Mouse (Mus musculus) embryonic facial prominence, embryonic 10.5 days (tissue): ENCODE measurements at regions not wholly inside any gene's neighbourhood (a gene's known extent, or its start where the extent isn't known, plus 50 kb on each side); places are given as distances from the start of the nearest gene placed in this dataset.
A peak's percentile ranks its signal among the peaks of the same experiment; 100 is the strongest.
"Not testable (repeated sequence)": the region's sequence is repeated elsewhere in the genome, so short reads cannot be mapped to it uniquely, and the experiment has no call there.

Experiments used
- DNase-seq: peaks from one replicate; pipeline ENCODE4 v3.0.0-alpha.2; 2017; ENCODE audit warnings: low spot score
- H3K27ac ChIP-seq: fragments of 300-500 bp; sonication (generic); replicated peaks from 2 replicates; pipeline ENCODE4 v1.5.1; 2016; ENCODE audit warnings: mild to moderate bottlenecking
- H3K27me3 ChIP-seq: fragments of 300-500 bp; sonication (generic); replicated peaks from 2 replicates; pipeline ENCODE4 v1.6.1; 2016; ENCODE audit warnings: low read depth, mild to moderate bottlenecking; ENCODE audit not compliant: poor library complexity, severe bottlenecking
- H3K36me3 ChIP-seq: fragments of 300-500 bp; sonication (generic); replicated peaks from 2 replicates; pipeline ENCODE4 v1.6.1; 2016; ENCODE audit warnings: mild to moderate bottlenecking, moderate library complexity
- H3K4me1 ChIP-seq: fragments of 300-500 bp; sonication (generic); 2 replicates; pipeline ENCODE4 v1.6.1; 2016
- H3K4me3 ChIP-seq: fragments of 300-500 bp; sonication (generic); 2 replicates; pipeline ENCODE4 v1.5.1; 2016; ENCODE audit warnings: mild to moderate bottlenecking, moderate library complexity
- H3K9me3 ChIP-seq: fragments of 300-500 bp; sonication (generic); 2 replicates; pipeline ENCODE4 v1.6.1; 2016; ENCODE audit warnings: mild to moderate bottlenecking
- WGBS: fragments of 180-500 bp; shearing (Covaris S2); methylation state at CpG from one replicate; pipeline ENCODE4 v1.1.7; 2016; 5-methylcytosine and 5-hydroxymethylcytosine counted together

DNA sequence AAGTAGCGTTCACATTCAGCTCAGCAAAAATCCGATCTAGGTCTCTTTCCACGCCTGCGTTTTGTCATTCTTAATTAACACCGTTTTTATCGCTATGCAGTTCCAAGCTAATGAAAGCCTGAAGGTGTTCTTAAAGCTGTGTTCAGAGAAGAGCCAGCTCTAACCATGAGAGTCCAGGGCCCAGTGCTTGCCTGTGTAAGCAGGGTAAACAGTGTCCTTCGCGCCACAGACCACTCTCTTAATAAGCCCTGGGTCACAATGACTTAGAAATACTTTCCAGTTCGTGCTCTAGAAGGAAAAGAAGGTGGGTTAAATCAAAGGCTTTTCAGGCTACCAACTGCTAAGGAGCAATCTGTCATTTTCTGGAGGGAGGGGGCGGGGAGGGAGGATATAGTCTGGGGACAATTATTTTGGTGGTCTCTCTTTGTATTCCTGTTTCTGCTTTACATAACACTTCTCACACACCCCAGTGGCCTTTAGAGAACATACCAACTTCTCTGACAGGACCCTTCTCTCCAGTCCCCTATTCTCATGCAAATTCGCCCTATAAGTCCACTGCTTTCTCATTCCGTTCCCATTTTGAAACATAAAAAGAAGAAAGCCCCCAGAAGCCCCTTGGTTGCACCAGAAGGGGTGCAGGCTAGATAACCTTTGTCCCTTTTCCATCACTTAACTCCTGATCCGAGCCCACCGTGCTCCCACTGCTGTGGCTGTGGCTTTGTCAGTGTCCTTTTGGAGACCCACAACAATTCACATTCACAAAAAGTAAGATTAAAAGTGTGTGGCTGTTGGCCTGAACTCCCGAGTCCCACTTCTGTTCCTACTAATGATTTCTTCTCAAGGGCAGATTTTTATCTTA lies 63.6 kb downstream of the H2al2a start:
- no peaks in the 10 kb centered on the region for H3K27me3 ChIP-seq
- DNase-seq: peak; percentile 28
- peak overlapping the region; percentile 35 for H3K4me3 ChIP-seq
- peak overlapping the region; percentile 76 for H3K27ac ChIP-seq
- H3K9me3 ChIP-seq: peaks cover 2% of the 10 kb centered on the region; the same call in 1 of the 2 replicates
- 31% methylated on average over 15 of the region's 15 CpGs for WGBS
- H3K36me3 ChIP-seq: no peaks in the 10 kb centered on the region
- peaks cover 18% of the 10 kb centered on the region for H3K4me1 ChIP-seq

DNA sequence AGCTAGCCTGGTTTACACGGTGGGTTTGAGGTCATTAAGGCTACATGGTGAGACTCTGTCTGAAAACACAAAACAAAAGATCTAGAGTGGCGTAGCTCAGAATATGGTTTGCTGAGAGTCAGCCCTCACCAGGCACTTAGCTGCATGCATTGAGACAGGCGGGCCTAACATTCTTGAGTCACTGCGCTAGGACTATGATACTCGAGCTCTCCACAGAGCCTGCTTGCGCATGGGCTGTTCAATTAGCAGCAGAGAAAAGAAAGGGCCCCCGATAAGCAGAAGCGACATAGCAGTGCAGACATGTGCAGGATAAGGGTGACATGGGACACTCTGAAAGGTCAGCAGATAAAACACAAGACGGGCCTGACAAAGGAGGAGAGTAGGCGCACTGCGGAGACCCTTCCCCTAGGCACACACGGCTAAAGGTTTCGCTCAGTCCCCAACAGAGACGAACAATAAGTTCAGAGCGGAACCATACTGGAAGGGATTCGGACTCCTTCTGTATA lies 64.3 kb downstream of the H2al2a start:
- 40% methylated on average over 16 of the region's 16 CpGs for WGBS
- H3K27ac ChIP-seq: peak overlapping the region; percentile 76
- H3K4me3 ChIP-seq: peak overlapping the region; percentile 35

DNA sequence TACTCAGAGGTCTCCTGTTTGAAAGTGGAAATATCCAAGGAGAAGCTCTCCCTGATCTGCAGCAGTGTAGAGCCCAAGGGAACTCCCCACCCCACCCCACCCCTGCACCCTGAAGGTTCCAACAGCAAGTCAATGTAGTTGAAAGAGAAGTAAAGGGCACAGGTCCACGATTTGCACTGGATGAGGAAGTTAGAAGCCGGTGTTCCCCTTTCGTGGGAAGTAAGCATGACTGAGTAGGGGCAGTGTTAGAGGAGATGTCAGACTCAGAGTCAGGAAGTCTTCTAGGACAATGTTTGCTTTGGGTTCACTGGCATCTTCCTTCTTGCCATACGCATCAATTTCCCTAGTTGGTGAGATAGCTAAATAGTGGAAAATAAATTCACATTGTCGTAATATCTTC lies 64.9 kb downstream of the H2al2a start:
- H3K27ac ChIP-seq: no peak overlapping the region
- peaks cover 18% of the 10 kb centered on the region for H3K4me1 ChIP-seq
- WGBS: 88% methylated on average over 5 of the region's 5 CpGs
- no peaks in the 10 kb centered on the region for H3K27me3 ChIP-seq
- H3K36me3 ChIP-seq: no peaks in the 10 kb centered on the region
- H3K4me3 ChIP-seq: no peak overlapping the region
- no peak for DNase-seq
- H3K9me3 ChIP-seq: peaks cover 2% of the 10 kb centered on the region; the same call in 1 of the 2 replicates

More for the DNA sequence above, 64.3 kb downstream of the H2al2a start:
- Histone ChIP-seq H3K27me3 (no peaks in the 10 kb centered on the region), H3K36me3 (no peaks in the 10 kb centered on the region), H3K4me1 (peaks cover 18% of the 10 kb centered on the region), H3K9me3 (peaks cover 2% of the 10 kb centered on the region; the same call in 1 of the 2 replicates)
- DNase-seq: peak; percentile 45

DNA sequence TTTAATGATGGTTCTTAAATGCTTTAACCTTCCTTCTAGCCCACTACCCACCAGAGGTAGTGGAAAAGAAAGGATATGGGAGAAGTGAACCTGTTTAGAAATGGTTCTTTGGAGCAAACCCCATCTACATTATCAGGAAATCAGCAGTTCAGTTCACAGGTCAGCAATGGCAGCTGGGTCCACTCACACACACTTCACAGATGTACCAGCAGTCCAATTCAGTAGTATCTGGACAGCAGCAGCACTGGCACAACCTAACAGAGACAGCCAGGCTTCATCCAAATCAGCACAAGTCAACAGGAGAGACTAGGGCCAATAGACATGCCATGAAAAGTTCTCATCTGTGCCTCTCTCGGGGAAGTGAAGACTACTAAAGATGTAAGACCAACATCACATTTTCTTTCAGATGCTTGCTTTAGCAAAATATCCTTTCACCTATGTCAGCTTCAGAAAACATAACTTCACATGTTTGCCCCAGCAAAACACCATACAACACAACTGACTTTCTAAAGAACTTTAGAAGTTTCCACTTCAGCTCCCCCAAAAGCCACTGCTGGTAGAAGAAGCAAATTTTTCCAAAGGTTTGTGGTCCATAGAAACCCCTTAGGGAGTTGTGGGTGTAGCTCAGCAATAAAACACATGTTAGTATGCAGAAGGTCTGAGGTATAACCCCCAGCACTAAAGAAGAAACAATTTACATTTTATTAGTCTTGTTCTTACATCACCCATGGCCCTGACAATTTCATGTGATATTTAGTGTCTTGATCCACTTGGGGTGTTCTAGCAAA lies 77.7 kb downstream of the H2al2a start:
- DNase-seq: no peak
- Histone ChIP-seq H3K27ac (no peak overlapping the region), H3K4me3 (no peak overlapping the region), H3K36me3 (no peaks in the 10 kb centered on the region), H3K4me1 (peaks cover 6% of the 10 kb centered on the region), H3K9me3 (no peaks in the 10 kb centered on the region), H3K27me3 (no peaks in the 10 kb centered on the region)
- WGBS: 88% methylated on average over 1 of the region's 1 CpGs

DNA sequence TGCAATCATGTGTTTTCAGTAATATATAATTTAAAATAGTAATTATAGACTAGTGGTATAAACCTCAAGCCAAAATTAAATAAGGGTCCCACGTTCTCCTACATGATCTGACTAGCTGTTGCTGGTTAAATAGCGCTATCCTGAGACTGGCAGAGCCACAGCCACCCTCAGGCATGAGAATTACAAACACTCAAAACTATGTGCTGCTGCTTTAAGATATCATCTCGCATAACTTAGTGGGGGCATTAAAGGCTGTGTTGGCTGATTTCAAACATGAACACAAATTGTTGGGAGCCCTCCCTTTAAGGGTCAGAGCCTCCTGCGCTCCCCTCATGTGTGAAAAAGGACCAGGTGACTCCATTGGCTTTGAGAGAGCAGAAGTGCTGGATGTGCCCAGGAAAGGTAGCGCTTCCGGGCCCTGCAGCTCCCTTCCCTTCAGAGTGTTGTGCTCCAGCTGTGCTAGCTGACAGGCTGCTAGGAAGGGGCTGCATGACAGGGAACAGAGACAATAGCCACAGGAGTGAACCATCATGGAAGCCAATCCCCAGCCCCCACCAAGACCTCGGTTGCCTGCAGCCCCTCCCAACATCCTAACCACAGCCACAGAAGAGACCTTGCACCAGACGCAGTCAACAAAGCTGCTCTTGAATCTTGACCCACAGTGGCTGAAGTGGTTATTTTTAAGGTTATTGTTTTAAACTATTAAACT lies 79.4 kb downstream of the H2al2a start:
- H3K4me1 ChIP-seq: peaks cover 10% of the 10 kb centered on the region
- WGBS: 25% methylated on average over 8 of the region's 8 CpGs
- H3K36me3 ChIP-seq: no peaks in the 10 kb centered on the region
- H3K27ac ChIP-seq: peak overlapping the region; percentile 19; the same call in 1 of the 2 replicates
- H3K27me3 ChIP-seq: no peaks in the 10 kb centered on the region
- H3K4me3 ChIP-seq: no peak overlapping the region
- no peak for DNase-seq
- no peaks in the 10 kb centered on the region for H3K9me3 ChIP-seq

DNA sequence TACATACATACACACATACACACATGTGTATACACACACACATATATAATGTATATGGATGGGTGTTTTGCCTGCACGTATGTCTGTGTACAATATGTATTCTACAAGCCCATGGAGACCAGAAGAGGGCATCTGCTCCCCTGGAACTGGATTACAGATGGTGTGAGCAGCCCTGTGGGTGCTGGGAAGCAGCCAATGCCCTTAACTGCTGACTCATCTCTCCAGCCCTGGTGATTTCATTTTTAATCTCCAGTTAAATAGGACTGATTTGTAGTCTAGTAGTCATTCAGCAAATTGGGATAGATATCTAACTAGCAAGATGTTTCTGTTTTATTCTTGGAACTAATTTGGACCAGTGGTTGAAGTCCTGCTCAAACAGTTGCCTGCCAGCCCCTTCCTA lies 94.1 kb downstream of the H2al2a start:
- WGBS: 79% methylated on average over 1 of the region's 1 CpGs
- Histone ChIP-seq H3K4me1 (peaks cover 7% of the 10 kb centered on the region; the same call in 1 of the 2 replicates), H3K4me3 (no peak overlapping the region), H3K27me3 (peaks cover 17% of the 10 kb centered on the region), H3K27ac (no peak overlapping the region), H3K9me3 (no peaks in the 10 kb centered on the region), H3K36me3 (no peaks in the 10 kb centered on the region)
- no peak for DNase-seq

DNA sequence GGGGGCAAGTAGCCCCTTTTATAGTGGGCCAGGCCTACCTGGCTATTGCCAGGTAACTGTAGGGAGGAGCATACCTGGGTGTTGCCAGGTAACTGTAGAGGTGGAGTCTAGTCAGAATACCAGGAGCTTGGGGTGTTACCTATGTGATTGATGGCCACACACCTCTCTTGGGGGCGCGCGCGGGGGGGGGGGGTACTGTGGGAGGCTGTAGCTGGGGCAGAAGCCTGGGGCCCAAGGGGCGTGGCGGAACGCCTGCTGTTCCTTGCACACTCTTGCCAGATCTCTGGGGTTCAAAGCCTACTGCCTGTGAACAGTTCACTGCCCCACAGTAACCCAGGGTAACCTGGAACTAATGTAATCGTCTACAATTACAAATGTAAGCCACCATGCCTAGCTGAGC lies 96.6 kb downstream of the H2al2a start:
- Histone ChIP-seq H3K36me3 (no peaks in the 10 kb centered on the region), H3K27ac (no peak overlapping the region), H3K27me3 (peaks cover 17% of the 10 kb centered on the region), H3K9me3 (no peaks in the 10 kb centered on the region), H3K4me1 (peaks cover 7% of the 10 kb centered on the region; the same call in 1 of the 2 replicates), H3K4me3 (no peak overlapping the region; the same call in 1 of the 2 replicates)
- 49% methylated on average over 8 of the region's 8 CpGs for WGBS
- no peak for DNase-seq

DNA sequence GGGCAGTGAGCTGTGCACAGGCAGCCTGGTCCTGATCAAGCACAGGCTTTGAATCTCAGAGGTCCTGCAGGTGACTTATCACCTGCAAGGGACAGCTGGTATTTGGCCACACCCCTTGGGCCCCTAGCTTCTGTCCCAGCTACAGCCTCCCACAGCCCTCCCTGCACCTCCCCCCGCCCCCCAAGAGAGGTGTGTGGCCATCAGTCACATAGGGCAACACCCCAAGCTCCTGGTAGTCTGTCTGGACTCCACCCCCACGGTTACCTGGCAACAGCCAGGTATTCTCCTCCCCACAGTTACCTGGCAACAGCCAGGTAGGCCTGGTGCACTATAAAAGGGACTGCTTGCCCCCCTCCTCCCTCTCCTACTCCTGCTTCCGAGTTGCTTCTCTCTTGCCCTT lies 98.0 kb downstream of the H2al2a start:
- Histone ChIP-seq H3K36me3 (no peaks in the 10 kb centered on the region), H3K9me3 (no peaks in the 10 kb centered on the region), H3K27ac (no peak overlapping the region), H3K27me3 (peaks cover 17% of the 10 kb centered on the region), H3K4me1 (peaks cover 7% of the 10 kb centered on the region; the same call in 1 of the 2 replicates), H3K4me3 (no peak overlapping the region)
- DNase-seq: no peak
- WGBS: 27% methylated on average over 3 of the region's 3 CpGs

DNA sequence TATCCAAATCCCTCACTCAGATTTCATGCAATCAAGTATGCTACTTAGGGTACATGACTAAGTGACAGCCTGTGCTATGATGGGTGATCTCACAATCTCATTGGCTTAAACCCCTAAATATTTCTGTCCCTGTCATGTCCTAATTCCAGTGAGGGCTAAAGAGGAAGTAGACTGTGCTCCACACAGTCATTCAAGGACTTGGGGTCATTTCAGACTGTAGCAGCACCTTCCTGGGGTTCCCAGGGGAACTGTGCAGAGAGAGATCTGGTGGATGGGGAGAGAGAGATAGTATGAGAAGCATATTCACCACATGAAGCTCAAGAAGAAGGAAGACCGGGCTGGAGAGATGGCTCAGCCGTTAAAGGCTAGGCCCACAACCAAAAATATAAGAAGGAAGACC lies 100.7 kb downstream of the H2al2a start:
- Histone ChIP-seq H3K27me3 (peaks cover 17% of the 10 kb centered on the region), H3K9me3 (0 out of 2 replicates have a peak, but pooled peaks cover 2% of the 10 kb centered on the region), H3K4me3 (no peak overlapping the region), H3K36me3 (no peaks in the 10 kb centered on the region), H3K4me1 (peaks cover 7% of the 10 kb centered on the region; the same call in 1 of the 2 replicates), H3K27ac (no peak overlapping the region)
- WGBS: 92% methylated on average over 2 of the region's 2 CpGs
- no peak for DNase-seq

DNA sequence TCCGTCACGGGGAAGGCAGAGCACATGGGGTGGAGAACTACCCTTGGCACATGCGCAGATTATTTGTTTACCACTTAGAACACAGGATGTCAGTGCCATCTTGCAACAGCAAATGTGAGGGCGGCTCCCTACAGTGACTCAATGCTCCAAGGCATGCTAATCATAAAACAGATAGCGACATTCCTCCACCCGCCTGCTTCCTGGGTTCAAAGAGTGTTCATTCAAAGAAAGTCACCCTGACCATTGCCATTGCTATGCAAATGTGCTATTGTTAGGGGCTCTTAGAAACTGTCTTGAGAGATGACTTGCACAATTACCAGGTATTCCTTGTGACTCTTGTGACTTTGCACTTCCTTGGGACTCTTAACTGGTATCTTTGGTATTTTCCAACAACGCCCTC lies 104.1 kb downstream of the H2al2a start:
- H3K4me3 ChIP-seq, H3K9me3 ChIP-seq, H3K36me3 ChIP-seq, H3K27me3 ChIP-seq, H3K27ac ChIP-seq, DNase-seq, H3K4me1 ChIP-seq: not testable (repeated sequence)
- 93% methylated on average over 7 of the region's 7 CpGs for WGBS

DNA sequence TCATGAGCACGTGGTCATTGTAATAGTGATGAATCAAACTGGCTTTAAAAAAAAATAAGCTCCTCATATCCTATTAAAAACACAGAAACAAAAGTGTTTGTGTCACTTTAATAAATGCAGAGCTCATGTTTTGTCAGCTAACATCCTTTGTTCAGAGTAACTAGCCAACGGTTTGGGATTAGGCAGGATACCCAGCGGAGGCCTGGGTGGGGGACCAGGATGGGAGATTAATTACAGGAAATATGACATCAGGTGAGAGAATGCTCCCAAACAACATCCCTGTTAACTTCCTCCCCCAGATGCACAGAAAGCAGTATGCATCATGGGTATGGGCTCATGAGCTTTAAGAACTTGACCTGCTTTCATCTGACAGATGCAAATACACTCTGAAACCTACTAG lies 109.1 kb downstream of the H2al2a start:
- H3K27ac ChIP-seq: no peak overlapping the region
- no peaks in the 10 kb centered on the region for H3K9me3 ChIP-seq
- no peaks in the 10 kb centered on the region for H3K36me3 ChIP-seq
- H3K4me3 ChIP-seq: no peak overlapping the region
- DNase-seq: no peak
- no peaks in the 10 kb centered on the region for H3K4me1 ChIP-seq
- WGBS: 57% methylated on average over 3 of the region's 3 CpGs
- H3K27me3 ChIP-seq: no peaks in the 10 kb centered on the region

DNA sequence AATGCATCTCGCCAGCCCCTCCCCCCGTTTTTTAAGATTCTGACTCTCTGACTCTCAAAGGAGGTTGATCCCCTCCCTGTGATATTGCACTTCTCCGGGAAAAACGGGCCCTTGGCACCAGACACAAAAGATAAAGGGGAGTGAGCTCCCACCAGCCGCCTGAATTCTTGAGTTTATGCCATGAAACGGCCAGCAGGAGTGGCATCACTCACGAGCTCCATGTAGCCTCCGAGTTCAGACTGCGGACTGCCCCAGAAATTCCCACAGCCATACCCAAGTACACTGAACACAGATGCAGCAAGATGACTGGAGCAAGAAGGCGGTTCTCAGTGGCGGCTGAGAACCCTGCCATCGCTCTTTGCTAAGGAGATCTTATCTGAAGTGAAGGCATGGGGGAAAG lies 114.4 kb downstream of the H2al2a start:
- Histone ChIP-seq H3K4me1 (peaks cover 9% of the 10 kb centered on the region; the same call in 1 of the 2 replicates), H3K36me3 (no peaks in the 10 kb centered on the region), H3K4me3 (no peak overlapping the region), H3K27me3 (no peaks in the 10 kb centered on the region), H3K27ac (no peak overlapping the region), H3K9me3 (no peaks in the 10 kb centered on the region)
- WGBS: 87% methylated on average over 12 of the region's 12 CpGs
- DNase-seq: no peak
